Mouse (Mus musculus) brain, adult 2 months (tissue): ENCODE measurements around the gene BC107364.
"Not testable (repeated sequence)": the region's sequence is repeated elsewhere in the genome, so short reads cannot be mapped to it uniquely, and the experiment has no call there.

Source experiments
- DNase-seq: peaks from one replicate; pipeline ENCODE4 v3.0.0; 2011; ENCODE audit warnings: low read depth, low spot score

Gene BC107364

GRCm38 (mm10) chr3:96414126-96414950 lies 37.8 kb downstream of the BC107364 start:
- peak; percentile 78 for DNase-seq

GRCm38 (mm10) chr3:96413581-96414125 lies 38.5 kb downstream of the BC107364 start:
- no peak for DNase-seq

GRCm38 (mm10) chr3:96411821-96412220 lies 40.3 kb downstream of the BC107364 start:
- no peak for DNase-seq

- no peak for DNase-seq
Observed at GRCm38 (mm10) chr3:96410966-96411365, 41.1 kb downstream of the BC107364 start.

GRCm38 (mm10) chr3:96409701-96410246 lies 42.3 kb downstream of the BC107364 start:
- no peak for DNase-seq

- not testable (repeated sequence) for DNase-seq
Observed at GRCm38 (mm10) chr3:96408111-96408510, 44.0 kb downstream of the BC107364 start.

- no peak for DNase-seq
Observed at GRCm38 (mm10) chr3:96405541-96406503, 46.3 kb downstream of the BC107364 start.

- DNase-seq: no peak
Observed at GRCm38 (mm10) chr3:96405004-96405403, 47.1 kb downstream of the BC107364 start.

- DNase-seq: no peak
Observed at GRCm38 (mm10) chr3:96404450-96404849, 47.7 kb downstream of the BC107364 start.

- no peak for DNase-seq
Observed at GRCm38 (mm10) chr3:96403016-96403415, 49.1 kb downstream of the BC107364 start.

GRCm38 (mm10) chr3:96401832-96402501 lies 50.1 kb downstream of the BC107364 start:
- no peak for DNase-seq

- DNase-seq: no peak
Observed at GRCm38 (mm10) chr3:96401474-96401831, 50.7 kb downstream of the BC107364 start.

GRCm38 (mm10) chr3:96398911-96399310 lies 53.2 kb downstream of the BC107364 start:
- no peak for DNase-seq

- no peak for DNase-seq
Observed at GRCm38 (mm10) chr3:96396857-96397256, 55.2 kb downstream of the BC107364 start.

- not testable (repeated sequence) for DNase-seq
Observed at GRCm38 (mm10) chr3:96387202-96387601, 64.9 kb downstream of the BC107364 start.
